Mouse (Mus musculus) 416B (cell line): Measurements from ENCODE around the gene Gm20388.
"Not testable (repeated sequence)": the region's sequence is repeated elsewhere in the genome, so short reads cannot be mapped to it uniquely, and the experiment has no call there.

Experiments used
- DNase-seq: peaks from one replicate; pipeline ENCODE4 v3.0.0; 2011; ENCODE audit warnings: low read depth

Gene Gm20388

GRCm38 (mm10) chr8:124011989-124012586 is 4101.4 kb downstream of the Gm20388 start:
- DNase-seq = no peak

DNA sequence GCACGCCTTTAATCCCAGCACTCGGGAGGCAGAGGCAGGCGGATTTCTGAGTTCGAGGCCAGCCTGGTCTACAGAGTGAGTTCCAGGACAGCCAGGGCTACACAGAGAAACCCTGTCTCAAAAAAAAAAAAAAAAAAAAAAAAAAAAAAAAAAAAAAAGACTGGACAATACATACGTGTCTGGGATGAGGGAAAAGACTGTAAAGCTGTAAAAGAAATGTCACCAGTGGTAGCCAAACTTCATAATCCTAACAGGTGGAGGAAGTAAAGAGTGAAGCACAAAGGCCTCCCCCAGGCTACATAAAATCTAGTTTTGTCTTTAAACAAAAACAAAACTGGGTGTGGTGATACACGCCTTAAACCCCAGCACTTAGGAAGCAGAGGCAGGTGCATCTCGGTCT is 4103.7 kb downstream of the Gm20388 start:
- not testable (repeated sequence) for DNase-seq

GRCm38 (mm10) chr8:124014751-124015150 is 4104.1 kb downstream of the Gm20388 start:
- DNase-seq = no peak

- peak; percentile 70 for DNase-seq
Observed at GRCm38 (mm10) chr8:124019782-124020181, 4109.1 kb downstream of the Gm20388 start.

DNA sequence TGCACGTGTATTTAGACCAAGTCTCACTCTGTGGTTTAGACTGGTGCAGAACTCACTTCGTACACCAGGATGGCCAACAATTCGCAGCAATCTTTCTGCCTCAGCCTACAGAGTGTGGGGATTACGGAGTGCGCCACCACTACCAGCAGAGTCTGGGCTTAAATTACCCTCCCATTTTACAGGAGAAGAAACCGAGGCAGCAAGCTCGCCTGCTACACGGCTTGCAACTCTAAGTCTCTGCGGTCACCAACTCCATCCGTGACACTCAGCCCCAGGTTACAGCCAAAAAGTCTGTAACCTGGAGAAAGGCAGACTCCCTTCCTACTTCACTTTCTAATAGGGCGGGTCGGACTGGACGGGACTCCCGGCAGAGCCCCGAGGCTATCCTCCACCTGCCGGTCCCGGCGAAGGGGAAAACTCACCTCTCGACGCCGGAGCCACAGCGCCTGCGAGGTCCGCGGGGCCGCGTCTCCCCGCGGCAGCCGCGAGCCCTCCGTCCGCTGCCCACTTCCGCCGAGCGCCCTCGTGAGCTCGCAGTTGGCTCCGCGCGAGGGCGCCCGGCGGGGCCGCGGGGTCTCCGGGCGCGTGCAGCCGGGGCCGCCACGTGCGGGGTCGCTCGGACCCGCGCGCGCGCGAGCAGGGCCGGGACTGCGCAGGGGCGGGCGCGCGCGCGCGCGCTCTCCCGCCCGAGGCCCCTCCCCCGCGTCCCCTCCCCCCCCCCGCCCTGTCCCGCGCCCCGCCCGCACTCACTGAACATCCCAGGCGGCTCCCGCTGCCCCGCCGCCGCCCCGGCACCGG is 4110.0 kb downstream of the Gm20388 start:
- peak; percentile 73 for DNase-seq

DNA sequence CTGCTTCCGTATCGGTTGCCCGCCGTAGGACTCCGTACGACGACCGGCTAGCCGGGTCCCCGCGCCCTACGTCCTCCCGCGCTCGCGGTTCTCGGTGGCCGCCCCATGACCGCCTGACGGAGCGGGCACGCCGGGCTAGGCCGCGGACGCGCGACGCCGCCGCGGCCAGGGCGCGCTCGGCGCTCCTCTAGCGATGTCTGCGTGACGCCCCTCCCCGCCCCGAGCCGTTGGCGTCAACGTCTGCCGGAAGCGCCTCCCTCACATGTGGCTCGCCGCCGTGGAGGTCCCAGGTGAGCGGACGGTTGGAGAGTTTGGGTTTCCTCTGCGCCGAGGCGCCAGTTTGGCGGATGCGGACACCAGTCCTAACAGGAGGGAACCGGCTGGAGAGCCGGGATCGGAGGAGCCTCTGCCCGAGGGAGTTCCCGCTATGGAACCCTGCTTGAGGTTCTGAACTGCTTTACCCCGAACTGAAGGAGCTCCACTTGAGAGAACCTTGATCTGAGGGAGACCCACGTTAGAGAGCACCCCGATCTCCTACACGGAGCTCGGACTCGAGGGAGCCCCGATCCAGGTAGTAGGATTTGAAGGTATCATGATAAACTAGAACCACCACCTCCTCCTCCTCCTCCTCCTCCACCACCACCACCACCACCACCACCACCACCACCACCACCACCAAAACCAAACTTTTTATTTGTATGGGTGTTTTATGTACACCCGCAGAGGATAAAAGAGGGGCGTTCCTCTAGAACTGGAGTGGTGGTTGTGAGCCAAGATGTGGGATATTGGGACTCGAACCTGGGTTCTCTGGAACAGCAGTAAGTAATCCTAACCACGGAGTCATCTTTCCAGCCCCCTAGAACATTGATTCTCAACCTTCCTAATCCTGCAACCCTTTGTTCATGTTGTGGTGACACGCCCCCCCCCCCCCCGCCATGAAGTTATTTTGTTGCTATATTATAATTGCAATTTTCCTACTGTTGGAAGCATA is 4110.9 kb downstream of the Gm20388 start, which contains the start of the genes Taf5l and Urb2:
Taf5l (minus strand) TSS at position 161 of the 991 bp plus-strand sequence.
Urb2 (plus strand) TSS at position 272 of the 991 bp plus-strand sequence.
- peak; percentile 89 for DNase-seq

GRCm38 (mm10) chr8:124026265-124026664 is 4115.6 kb downstream of the Gm20388 start:
- not testable (repeated sequence) for DNase-seq

GRCm38 (mm10) chr8:124027831-124028230 is 4117.2 kb downstream of the Gm20388 start:
- no peak for DNase-seq

- peak; percentile 45 for DNase-seq
Observed at GRCm38 (mm10) chr8:124033400-124033799, 4122.8 kb downstream of the Gm20388 start.

DNA sequence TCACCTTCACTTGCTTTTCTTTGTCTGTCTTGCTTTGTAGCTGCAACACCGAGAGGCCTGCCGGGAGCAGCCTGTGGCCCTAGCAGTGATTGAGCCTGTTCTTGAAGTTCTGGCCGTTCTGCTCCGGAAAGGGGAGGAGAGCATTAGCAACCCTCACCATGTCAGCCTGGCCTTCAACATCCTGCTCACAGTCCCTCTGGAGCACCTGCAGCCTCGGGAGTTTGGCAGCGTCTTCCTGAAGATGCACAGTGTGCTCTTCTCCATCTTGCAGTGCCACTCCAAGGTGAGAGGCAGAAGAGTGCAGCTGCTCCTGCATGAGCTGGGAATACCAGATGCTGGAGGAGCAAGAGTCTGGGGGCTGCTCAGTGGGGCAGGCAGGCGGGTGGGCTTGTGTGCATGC is 4127.5 kb downstream of the Gm20388 start:
- no peak for DNase-seq

GRCm38 (mm10) chr8:124039351-124039750 is 4128.7 kb downstream of the Gm20388 start:
- no peak for DNase-seq

- DNase-seq = no peak
Observed at GRCm38 (mm10) chr8:124042201-124042600, 4131.6 kb downstream of the Gm20388 start.

DNA sequence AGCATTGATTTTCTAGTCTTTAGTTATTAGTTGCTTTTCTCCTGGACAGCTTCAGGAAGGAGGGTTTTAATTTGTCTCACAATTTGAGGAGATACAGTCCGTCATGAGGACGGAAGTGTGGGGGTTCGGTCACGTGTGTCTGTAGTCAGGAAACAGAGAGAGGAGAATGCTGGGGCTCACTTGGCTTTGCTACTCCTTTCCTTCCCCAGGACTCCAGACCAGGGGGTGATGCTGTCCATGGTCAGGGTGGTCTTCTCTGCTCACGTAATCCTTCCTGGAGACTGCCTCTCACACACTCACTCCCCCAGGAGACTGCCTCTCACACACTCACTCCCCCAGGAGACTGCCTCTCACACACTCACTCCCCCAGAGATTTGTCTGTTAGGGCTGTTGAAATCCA is 4133.8 kb downstream of the Gm20388 start:
- DNase-seq = no peak

- no peak for DNase-seq
Observed at GRCm38 (mm10) chr8:124044931-124045330, 4134.3 kb downstream of the Gm20388 start.

DNA sequence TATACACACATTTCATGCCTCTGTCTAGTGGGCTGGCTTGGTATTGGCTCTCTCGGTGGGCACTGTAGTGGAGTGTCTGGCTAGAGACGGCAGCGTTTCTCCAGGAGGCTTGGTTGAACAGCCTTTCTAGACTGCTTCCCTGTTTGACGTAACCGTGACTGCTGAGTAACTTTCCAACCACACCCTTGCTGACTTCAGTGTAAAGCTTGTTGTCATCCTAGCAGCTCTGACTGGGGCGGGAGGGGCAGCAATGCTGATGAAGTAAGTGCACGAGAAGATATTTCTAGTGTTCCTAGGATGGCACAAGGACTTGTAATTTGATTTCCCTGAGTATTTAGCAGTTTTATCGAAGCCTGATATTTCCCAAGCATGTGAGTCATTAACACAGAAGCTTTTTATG is 4135.2 kb downstream of the Gm20388 start:
- peak; percentile 27 for DNase-seq

GRCm38 (mm10) chr8:124052110-124052509 is 4141.5 kb downstream of the Gm20388 start:
- DNase-seq = peak; percentile 68

DNA sequence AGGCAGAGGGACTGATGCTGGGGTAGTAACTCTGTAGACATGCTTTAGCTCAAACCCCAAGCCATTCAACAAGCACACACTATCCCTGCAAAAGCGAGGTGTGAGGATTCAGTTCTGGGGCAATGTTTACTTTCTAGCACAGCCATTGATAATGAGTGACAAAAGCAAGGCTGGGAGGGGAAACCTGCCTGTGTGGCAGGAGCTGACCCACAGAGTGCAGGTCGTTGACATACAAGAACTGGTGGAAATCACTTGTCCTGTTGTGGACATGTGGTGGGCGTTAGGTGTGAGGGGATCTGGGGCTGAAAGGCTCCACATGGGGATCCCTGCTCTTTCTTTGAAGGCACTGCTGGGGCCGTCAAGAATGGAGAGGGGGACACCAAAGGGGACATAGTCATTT is 4141.9 kb downstream of the Gm20388 start:
- no peak for DNase-seq

- DNase-seq = peak; percentile 33
Observed at GRCm38 (mm10) chr8:124056832-124057655, 4146.4 kb downstream of the Gm20388 start.

DNA sequence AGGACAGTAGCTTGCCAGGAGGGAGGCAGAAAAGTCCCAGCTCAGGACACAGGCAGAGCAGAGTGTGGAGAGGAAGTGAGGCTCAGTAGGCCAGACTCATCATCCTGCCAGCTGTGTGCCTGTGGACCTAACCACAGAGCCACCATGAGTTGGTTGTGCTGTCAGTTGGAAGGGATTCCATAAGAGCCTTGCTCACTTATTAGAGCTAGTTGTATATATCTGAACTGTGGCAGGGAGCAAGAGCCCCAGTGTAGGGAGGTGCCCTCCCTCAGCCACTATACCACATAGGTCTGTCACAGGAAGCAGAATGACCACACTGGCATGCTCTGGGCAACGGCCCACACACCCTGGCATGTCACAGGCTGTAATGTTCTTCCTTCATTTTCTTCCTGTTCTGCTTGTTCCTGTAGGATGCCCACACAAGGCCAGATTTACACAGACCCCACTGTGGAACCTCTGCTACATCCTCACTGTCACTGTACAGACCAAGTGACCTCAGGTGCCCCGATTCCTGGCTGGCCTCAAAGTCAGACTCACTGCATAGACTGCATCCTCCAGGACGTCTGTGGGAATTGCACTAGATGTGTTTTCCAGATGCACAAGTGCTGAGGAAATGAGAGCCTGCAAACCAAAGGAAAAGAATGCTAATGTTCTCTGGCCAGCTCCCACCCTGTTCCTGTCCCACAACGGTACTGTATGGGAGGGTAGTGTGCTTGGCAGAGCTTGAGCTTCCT is 4155.9 kb downstream of the Gm20388 start:
- peak; percentile 95 for DNase-seq

DNA sequence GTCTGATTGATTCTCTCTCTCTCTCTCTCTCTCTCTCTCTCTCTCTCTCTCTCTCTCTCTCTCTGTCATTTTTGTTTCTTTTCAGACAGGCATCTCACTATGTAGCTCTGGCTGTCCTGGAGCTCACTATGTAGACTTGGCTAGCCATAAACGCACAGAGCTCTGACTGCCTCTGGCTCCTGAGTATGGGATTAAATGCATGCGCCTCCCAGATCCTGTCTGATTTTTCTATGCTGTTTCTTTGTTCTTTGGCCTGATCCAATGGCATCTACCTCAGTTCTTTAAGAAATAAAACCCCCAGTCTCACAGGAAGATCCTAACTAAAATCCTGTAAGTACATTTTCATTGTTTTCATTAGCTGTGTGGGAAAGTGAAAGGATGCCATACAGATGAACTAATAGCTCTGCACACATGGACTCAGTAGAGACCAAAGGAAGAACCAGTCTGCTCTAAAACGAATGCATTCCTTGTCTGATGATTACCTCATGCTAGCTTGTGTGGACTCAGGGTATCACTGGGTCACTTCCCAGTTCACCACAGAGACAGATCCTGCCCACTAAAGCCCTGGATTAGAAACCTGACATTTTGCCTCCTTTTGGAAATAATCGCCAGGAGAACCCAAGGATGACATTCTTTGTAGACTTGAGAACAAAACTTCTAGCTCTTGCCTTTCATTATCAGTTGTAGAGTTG is 4156.6 kb downstream of the Gm20388 start:
- peak; percentile 11 for DNase-seq
